13 mouse cellular contexts compared by ENCODE assay signal in genomic region chr2:131501886-131502285, GRCm38 (mm10). TPM values are rescaled to one million over a fixed set of nuclear protein-coding genes. Genes with fewer than 3 reads are reported as not detected.
DNase-seq lines count a peak whose midpoint lies in the region; ATAC-seq lines count a peak whose summit lies in the region.
"Had no signal": no experiment of that assay in that cellular context is flagged by ENCODE, and none has a peak within 500 bp of the region (broad histone marks: within the 10 kb centered on the region; RNA-seq: fewer than 3 reads in every experiment).

No protein-coding gene starts in this region.

- ATAC-seq in hindbrain, embryonic 12.5 days (ENCODE audit: low FRiP score): no peak
- ATAC-seq in midbrain, embryonic 11.5 days (ENCODE audit: low FRiP score): no peak
- ATAC-seq: intestine, postnatal 0 days; Patski had no signal

- intact Hi-C loops in left cerebral cortex, postnatal 4 days (cut with DNase I): no loop called here

- WGBS in embryonic facial prominence, embryonic 10.5 days: 51% methylated on average over 5 of the region's 5 CpGs
- 56% methylated on average over 5 of the region's 5 CpGs for WGBS in hindbrain, embryonic 12.5 days
- 61% methylated on average over 5 of the region's 5 CpGs for WGBS in midbrain, embryonic 11.5 days

- no peak overlapping the region for H3K9ac ChIP-seq in hindbrain, embryonic 12.5 days
- H3K9ac ChIP-seq in midbrain, embryonic 11.5 days (ENCODE audit: low read length): no peak overlapping the region

- no peaks in the 10 kb centered on the region for H3K27me3 ChIP-seq in embryonic facial prominence, embryonic 10.5 days (replicated peaks; ENCODE audit: low read depth, poor library complexity, severe bottlenecking)
- no peaks in the 10 kb centered on the region for H3K27me3 ChIP-seq in hindbrain, embryonic 12.5 days
- no peaks in the 10 kb centered on the region for H3K27me3 ChIP-seq in midbrain, embryonic 11.5 days (ENCODE audit: control insufficient read depth, insufficient read depth, low read length)
- H3K27me3 ChIP-seq: Patski had no signal

- H3K4me1 ChIP-seq in embryonic facial prominence, embryonic 10.5 days: peaks cover 47% of the 10 kb centered on the region
- H3K4me1 ChIP-seq in hindbrain, embryonic 12.5 days: peaks cover 40% of the 10 kb centered on the region
- H3K4me1 ChIP-seq in midbrain, embryonic 11.5 days (ENCODE audit: control insufficient read depth, insufficient read depth, low read length): peaks cover 9% of the 10 kb centered on the region

- no peaks in the 10 kb centered on the region for H3K36me3 ChIP-seq in embryonic facial prominence, embryonic 10.5 days (replicated peaks)
- H3K36me3 ChIP-seq in hindbrain, embryonic 12.5 days: no peaks in the 10 kb centered on the region
- H3K36me3 ChIP-seq in midbrain, embryonic 11.5 days (ENCODE audit: control insufficient read depth, insufficient read depth, low read length): no peaks in the 10 kb centered on the region

- no peak overlapping the region for H3K4me3 ChIP-seq in embryonic facial prominence, embryonic 10.5 days
- H3K4me3 ChIP-seq in hindbrain, embryonic 12.5 days: no peak overlapping the region
- H3K4me3 ChIP-seq in midbrain, embryonic 11.5 days (ENCODE audit: low read depth, low read length): no peak overlapping the region

- H3K9me3 ChIP-seq in embryonic facial prominence, embryonic 10.5 days: no peaks in the 10 kb centered on the region
- H3K9me3 ChIP-seq in hindbrain, embryonic 12.5 days (replicated peaks): no peaks in the 10 kb centered on the region
- no peaks in the 10 kb centered on the region for H3K9me3 ChIP-seq in midbrain, embryonic 11.5 days (ENCODE audit: control insufficient read depth, low read length)

- DNase-seq in left cerebral cortex, postnatal 4 days: peak; percentile 38
- no peak for DNase-seq in left cerebral cortex, adult 8-10 months (ENCODE audit: low spot score in 2 of 2)
- no peak for DNase-seq in embryonic facial prominence, embryonic 10.5 days (ENCODE audit: low spot score)
- DNase-seq in midbrain, embryonic 11.5 days (ENCODE audit: low spot score, missing footprints): peak; percentile 77
- DNase-seq in thymus, postnatal 14 days: no peak
- DNase-seq in testis, postnatal 10 days (ENCODE audit: low spot score): no peak
- no peak for DNase-seq in heart, adult 11 months
- DNase-seq: cerebellum, postnatal 36 days; right cerebral cortex, postnatal 25 days had no signal

- peak overlapping the region; percentile 44 for H3K27ac ChIP-seq in embryonic facial prominence, embryonic 10.5 days (replicated peaks)
- peak overlapping the region; percentile 46; the same call in 1 of the 2 replicates for H3K27ac ChIP-seq in hindbrain, embryonic 12.5 days
- H3K27ac ChIP-seq in midbrain, embryonic 11.5 days (ENCODE audit: low read depth, low read length): no peak overlapping the region
- H3K27ac ChIP-seq: stomach, postnatal 0 days had no signal

- H3K4me2 ChIP-seq in hindbrain, embryonic 12.5 days (replicated peaks): no peak overlapping the region
- no peak overlapping the region for H3K4me2 ChIP-seq in midbrain, embryonic 11.5 days

RNA-seq across cellular contexts. Expression of gene Smox, which starts 10.6 kb away (rescaled TPM):
- 10 to 100 TPM; 48.4 to 52.8 TPM for total RNA-seq in left cerebral cortex, postnatal 4 days (2021)
- 10 to 100 TPM; 48.6 to 64.3 (median 57.9) TPM for total RNA-seq in left cerebral cortex, adult 8-10 months (2022)
- 36.0 and 42.0 TPM in 2 replicates for polyA plus RNA-seq in embryonic facial prominence, embryonic 10.5 days (2016; fragmentation: Nextera tagmentation; extraction: Ambion mirVana)
- 47.0 and 49.3 TPM in 2 replicates for polyA plus RNA-seq in hindbrain, embryonic 12.5 days (2016; fragmentation: Nextera tagmentation; extraction: Ambion mirVana)
- polyA plus RNA-seq in midbrain, embryonic 11.5 days (2014; fragmentation: Nextera tagmentation; extraction: Ambion mirVana): 26.2 and 26.9 TPM in 2 replicates

Comparison
In these comparisons a context has a peak if more than half of its experiments do, and no peak if none do; other contexts are left out.
1. DNase-seq: peak in left cerebral cortex, postnatal 4 days (single experiment) and midbrain, embryonic 11.5 days (single experiment); none in left cerebral cortex, adult 8-10 months (0 of 2), embryonic facial prominence, embryonic 10.5 days (single experiment), thymus, postnatal 14 days (single experiment), testis, postnatal 10 days (single experiment) and heart, adult 11 months (single experiment).